Mouse (Mus musculus) liver, postnatal 0 days (tissue): ENCODE results near the gene Foxn3. TPM values are rescaled to one million over a fixed set of nuclear protein-coding genes. Genes with fewer than 3 reads are reported as not detected.
A peak's percentile ranks its signal among the peaks of the same experiment; 100 is the strongest.

Source experiments
- ATAC-seq: fragments of 200-750 bp; cut with Nextera tagmentation; 2 replicates; pipeline ENCODE4 v1.8.0; 2017; ENCODE audit warnings: mild to moderate bottlenecking, moderate library complexity
- DNase-seq: peaks from one replicate; pipeline ENCODE4 v3.0.0-alpha.2; 2016
- H3K27ac ChIP-seq: fragments of 300-500 bp; sonication (generic); 2 replicates; pipeline ENCODE4 v1.5.1; 2014; ENCODE audit warnings: antibody characterized with exemption, moderate library complexity, mild to moderate bottlenecking, low read depth
- H3K27me3 ChIP-seq: fragments of 300-500 bp; sonication (generic); 2 replicates; pipeline ENCODE4 v1.6.1; 2014; ENCODE audit warnings: low read length, control low read depth, mixed read lengths; ENCODE audit not compliant: insufficient read depth
- H3K36me3 ChIP-seq: fragments of 300-500 bp; sonication (generic); replicated peaks from 2 replicates; pipeline ENCODE4 v1.6.1; 2014; ENCODE audit warnings: mild to moderate bottlenecking, control low read depth, low read length, moderate library complexity, mixed read lengths; ENCODE audit not compliant: insufficient read depth
- H3K4me1 ChIP-seq: fragments of 300-500 bp; sonication (generic); 2 replicates; pipeline ENCODE4 v1.6.1; 2014; ENCODE audit warnings: antibody characterized with exemption, mild to moderate bottlenecking, control low read depth; ENCODE audit not compliant: insufficient read depth
- H3K4me2 ChIP-seq: fragments of 300-500 bp; sonication (generic); 2 replicates; pipeline ENCODE4 v1.6.1; 2014; ENCODE audit warnings: low read depth, mild to moderate bottlenecking, low read length, moderate library complexity, mixed read lengths
- H3K4me3 ChIP-seq: fragments of 300-500 bp; sonication (generic); 2 replicates; pipeline ENCODE4 v1.5.1; 2014; ENCODE audit warnings: low read depth, low read length
- H3K9ac ChIP-seq: fragments of 300-500 bp; sonication (generic); replicated peaks from 2 replicates; pipeline ENCODE4 v1.6.1; 2014; ENCODE audit warnings: mild to moderate bottlenecking, moderate library complexity
- H3K9me3 ChIP-seq: fragments of 300-500 bp; sonication (generic); 2 replicates; pipeline ENCODE4 v1.6.1; 2016; ENCODE audit warnings: mild to moderate bottlenecking, control low read depth, low read length, mixed read lengths
- CTCF ChIP-seq: sonication (generic); IDR thresholded peaks from 2 replicates; pipeline ENCODE4 v1.5.1; 2016; ENCODE audit warnings: antibody characterized with exemption, low read depth
- EP300 ChIP-seq: IDR thresholded peaks from 2 replicates; pipeline ENCODE4 v1.6.1; 2016; ENCODE audit warnings: antibody characterized with exemption, low read depth, mild to moderate bottlenecking
- WGBS: fragments of 180-500 bp; shearing (Covaris S2); extraction: QIAGEN DNeasy Blood & Tissue Kit; methylation state at CpG from one replicate; pipeline ENCODE4 v1.1.7; 2014; ENCODE audit not compliant: insufficient replicate concordance; 5-methylcytosine and 5-hydroxymethylcytosine counted together
- polyA plus RNA-seq: library from polyadenylated mRNA; unstranded; fragments of >200 nt; fragmentation: Nextera tagmentation; extraction: Ambion mirVana; gene quantifications from 2 replicates; pipeline ENCODE4 v1.2.1, GENCODE M21; 2015

The Foxn3 gene
- polyA plus RNA-seq, 1 experiment from 2014 or later = 31.2 TPM

DNA sequence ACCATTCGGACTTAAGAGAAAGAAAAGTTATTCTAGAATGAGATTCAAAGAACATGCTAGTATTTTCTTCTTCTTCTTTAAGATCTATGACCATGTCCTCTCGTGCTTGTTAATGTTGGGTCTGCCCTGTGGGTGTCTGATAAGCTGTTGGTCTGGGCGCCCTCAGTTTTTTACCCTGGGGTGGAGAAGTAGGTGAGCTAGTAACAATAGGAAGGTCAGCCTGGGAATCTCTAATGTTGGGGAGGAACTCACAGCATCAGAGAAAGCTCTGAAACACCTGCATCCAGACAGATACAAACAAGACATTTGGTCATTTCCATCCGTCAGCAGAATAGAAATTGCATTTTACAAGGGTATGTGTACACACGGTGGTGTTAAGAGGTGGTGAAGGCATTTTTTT, 343.6 kb downstream of the Foxn3 start:
- Histone ChIP-seq H3K27me3 (no peaks in the 10 kb centered on the region), H3K4me2 (no peak overlapping the region), H3K9ac (no peak overlapping the region), H3K27ac (no peak overlapping the region), H3K4me3 (no peak overlapping the region), H3K4me1 (peaks cover 3% of the 10 kb centered on the region; the same call in 1 of the 2 replicates), H3K9me3 (no peaks in the 10 kb centered on the region), H3K36me3 (no peaks in the 10 kb centered on the region)
- TF ChIP-seq EP300 (no peak), CTCF (no peak)
- ATAC-seq = no peak
- WGBS = 77% methylated on average over 5 of the region's 5 CpGs
- no peak for DNase-seq

DNA sequence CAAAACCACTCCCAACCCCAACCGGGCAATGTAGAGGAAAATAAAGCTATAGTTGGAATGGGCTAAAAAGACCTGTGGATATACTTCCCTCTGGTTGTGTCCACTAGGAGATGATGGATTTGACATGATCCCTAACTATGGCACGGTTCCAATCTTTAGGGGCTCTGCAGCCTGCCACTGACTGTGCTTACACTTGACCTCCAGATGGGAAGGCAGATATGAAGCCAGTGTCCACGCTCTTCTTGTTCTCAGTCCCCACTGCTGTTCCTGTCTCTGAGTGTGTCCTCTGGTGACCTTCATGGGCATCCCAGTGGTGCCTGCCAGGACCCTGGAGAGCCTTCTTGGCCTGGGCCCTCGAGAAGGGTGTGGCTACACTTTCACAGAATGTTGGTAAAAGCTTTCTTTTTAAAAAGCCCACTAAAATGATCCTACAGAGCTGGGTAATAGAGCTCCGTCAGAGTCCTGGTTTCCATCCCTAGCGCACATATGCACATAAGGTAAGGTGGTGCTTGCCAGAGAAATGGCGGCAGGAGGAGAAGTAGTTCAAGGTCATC, 346.2 kb downstream of the Foxn3 start:
- no peak for DNase-seq
- WGBS = 85% methylated on average over 7 of the region's 7 CpGs
- TF ChIP-seq EP300 (no peak), CTCF (no peak)

DNA sequence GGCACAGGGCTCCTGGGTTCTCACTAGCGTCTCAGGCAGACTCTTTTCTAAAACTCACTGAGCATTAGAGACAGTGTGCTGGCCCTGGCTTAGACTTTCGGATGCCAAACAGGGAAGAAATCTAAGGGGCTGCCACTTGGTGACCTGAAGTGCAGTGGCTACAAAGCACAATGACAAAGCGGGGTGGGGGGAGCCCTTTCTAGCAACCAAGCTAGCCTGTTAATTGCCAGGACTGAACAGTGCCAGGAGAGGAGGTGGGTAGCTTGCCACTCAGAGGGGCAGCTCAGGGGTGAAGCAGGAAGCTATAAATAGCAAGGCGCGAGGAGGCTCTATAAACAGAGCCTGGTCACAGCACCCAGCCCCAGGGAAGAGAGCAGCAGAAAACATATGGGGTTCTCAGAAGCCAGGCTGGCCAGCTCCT, 347.0 kb downstream of the Foxn3 start:
- no peak for TF ChIP-seq EP300
- no peak for TF ChIP-seq CTCF
- 83% methylated on average over 5 of the region's 5 CpGs for WGBS

More for the DNA sequence above, 346.2 kb downstream of the Foxn3 start:
- Histone ChIP-seq H3K4me3 (no peak overlapping the region), H3K9ac (no peak overlapping the region), H3K4me2 (no peak overlapping the region), H3K4me1 (peaks cover 3% of the 10 kb centered on the region; the same call in 1 of the 2 replicates), H3K9me3 (no peaks in the 10 kb centered on the region), H3K27ac (no peak overlapping the region), H3K27me3 (no peaks in the 10 kb centered on the region), H3K36me3 (peaks cover 6% of the 10 kb centered on the region; the same call in 1 of the 2 replicates)
- ATAC-seq = no peak

DNA sequence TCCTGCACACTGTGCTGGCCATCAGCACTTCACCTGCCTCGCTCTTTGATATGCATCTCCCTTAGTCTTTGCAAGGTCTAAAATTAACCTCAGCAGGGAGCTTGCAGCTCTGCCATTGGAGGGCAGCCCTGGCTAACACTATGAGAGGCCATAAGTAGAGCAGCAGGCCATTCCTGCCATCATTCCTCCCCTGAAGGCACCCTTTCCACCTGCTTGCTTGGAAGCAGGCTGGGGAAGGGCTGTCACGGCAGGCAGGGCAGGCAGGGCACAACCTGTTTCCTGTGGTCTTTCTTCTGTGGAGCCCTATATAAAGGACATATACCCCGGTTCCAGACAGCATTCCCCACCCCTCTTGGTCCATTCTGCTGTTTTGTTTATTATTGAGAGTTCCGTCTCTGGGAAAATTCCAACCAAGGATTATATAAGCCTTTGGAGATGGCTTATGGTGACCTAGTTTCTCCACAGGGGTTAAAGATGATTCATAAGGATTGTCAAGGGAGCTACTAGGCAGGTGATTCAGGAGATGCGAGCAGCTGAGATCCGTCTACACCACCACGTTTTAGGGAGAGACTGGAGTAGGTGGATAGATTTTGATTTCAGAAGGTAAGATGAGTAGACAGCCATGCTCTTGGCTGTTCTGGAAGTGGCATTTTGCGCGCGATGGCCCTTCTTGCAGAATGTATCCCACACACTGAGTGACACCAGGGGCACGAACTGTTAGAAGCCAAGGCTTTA, 347.7 kb downstream of the Foxn3 start:
- ATAC-seq (no peak), DNase-seq (no peak)
- TF ChIP-seq EP300 = no peak
- TF ChIP-seq CTCF = peak; percentile 27; the same call in 1 of the 2 replicates
- WGBS = 75% methylated on average over 11 of the region's 11 CpGs
- Histone ChIP-seq H3K9ac (no peak overlapping the region; the same call in 1 of the 2 replicates), H3K9me3 (no peaks in the 10 kb centered on the region), H3K4me2 (no peak overlapping the region), H3K27ac (no peak overlapping the region), H3K27me3 (no peaks in the 10 kb centered on the region), H3K4me3 (no peak overlapping the region), H3K36me3 (peaks cover 12% of the 10 kb centered on the region), H3K4me1 (peaks cover 3% of the 10 kb centered on the region; the same call in 1 of the 2 replicates)

More for the DNA sequence above, 347.0 kb downstream of the Foxn3 start:
- Histone ChIP-seq H3K4me2 (no peak overlapping the region), H3K27me3 (no peaks in the 10 kb centered on the region), H3K9me3 (no peaks in the 10 kb centered on the region), H3K9ac (no peak overlapping the region), H3K27ac (no peak overlapping the region), H3K36me3 (peaks cover 7% of the 10 kb centered on the region; the same call in 1 of the 2 replicates), H3K4me1 (peaks cover 3% of the 10 kb centered on the region; the same call in 1 of the 2 replicates), H3K4me3 (no peak overlapping the region)
- ATAC-seq (no peak), DNase-seq (no peak)

DNA sequence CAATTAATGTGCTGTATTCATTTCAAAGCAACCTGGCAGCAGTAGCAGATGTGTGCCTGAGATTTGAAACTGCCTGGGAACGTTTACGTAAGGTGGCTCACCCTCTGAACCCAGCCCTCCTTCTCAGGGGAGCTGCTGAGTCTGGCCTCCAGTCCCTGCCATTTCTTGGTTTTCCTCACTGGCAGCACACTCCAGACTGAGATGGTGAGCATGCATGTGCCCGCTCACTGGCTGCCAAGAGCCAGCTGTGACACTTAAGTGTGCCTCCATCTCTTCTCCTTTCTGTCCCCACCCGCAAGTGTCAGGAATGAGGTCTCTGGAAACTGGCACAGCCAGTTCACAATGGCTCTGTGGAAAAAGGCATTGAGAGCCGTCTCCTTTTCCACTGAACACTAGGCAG, 349.3 kb downstream of the Foxn3 start:
- DNase-seq = no peak
- 81% methylated on average over 5 of the region's 5 CpGs for WGBS
- Histone ChIP-seq H3K4me3 (no peak overlapping the region), H3K36me3 (peaks cover 15% of the 10 kb centered on the region), H3K27me3 (no peaks in the 10 kb centered on the region), H3K9ac (no peak overlapping the region), H3K27ac (no peak overlapping the region), H3K9me3 (no peaks in the 10 kb centered on the region), H3K4me2 (no peak overlapping the region), H3K4me1 (peaks cover 3% of the 10 kb centered on the region; the same call in 1 of the 2 replicates)
- no peak for ATAC-seq
- no peak for TF ChIP-seq CTCF
- TF ChIP-seq EP300 = no peak

DNA sequence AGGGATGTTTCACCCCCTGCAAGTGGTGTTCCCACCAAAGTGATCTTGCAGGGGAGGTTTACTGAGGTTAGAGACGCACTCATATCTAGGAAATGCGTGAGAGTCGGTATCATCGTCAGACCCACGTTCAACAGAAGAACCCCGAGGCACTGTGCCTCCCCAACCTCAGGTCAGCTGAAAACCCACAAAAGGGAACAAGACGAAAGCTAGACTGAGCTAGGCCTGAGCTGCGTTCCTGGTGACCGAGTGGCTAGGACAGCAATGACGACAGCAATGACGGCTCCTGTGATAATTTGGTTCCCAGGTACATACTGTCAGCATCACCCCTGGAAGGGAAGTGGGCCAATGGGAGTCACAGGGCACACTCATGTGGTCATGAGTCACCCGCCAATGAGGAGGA, 350.2 kb downstream of the Foxn3 start:
- DNase-seq = no peak
- Histone ChIP-seq H3K27ac (no peak overlapping the region), H3K4me2 (no peak overlapping the region), H3K9me3 (no peaks in the 10 kb centered on the region), H3K27me3 (no peaks in the 10 kb centered on the region), H3K4me3 (no peak overlapping the region), H3K4me1 (peaks cover 3% of the 10 kb centered on the region; the same call in 1 of the 2 replicates), H3K36me3 (peaks cover 16% of the 10 kb centered on the region), H3K9ac (no peak overlapping the region)
- no peak for ATAC-seq
- TF ChIP-seq EP300 (no peak), CTCF (no peak)
- 56% methylated on average over 12 of the region's 12 CpGs for WGBS
